Mouse (Mus musculus) midbrain, embryonic 13.5 days (tissue): ENCODE measurements around the gene Tubb3. TPM values are rescaled to one million over a fixed set of nuclear protein-coding genes. Genes with fewer than 3 reads are reported as not detected.
"Not testable (repeated sequence)": the region's sequence is repeated elsewhere in the genome, so short reads cannot be mapped to it uniquely, and the experiment has no call there.

ENCODE experiments used
- ATAC-seq: fragments of 200-750 bp; cut with Nextera tagmentation; 2 replicates; pipeline ENCODE4 v1.8.0; 2017; ENCODE audit warnings: mild to moderate bottlenecking, moderate TSS enrichment, moderate library complexity
- H3K27ac ChIP-seq: fragments of 300-500 bp; sonication (generic); 2 replicates; pipeline ENCODE4 v1.5.1; 2015; ENCODE audit warnings: inconsistent platforms, mild to moderate bottlenecking, moderate library complexity
- H3K27me3 ChIP-seq: fragments of 300-500 bp; sonication (generic); 2 replicates; pipeline ENCODE4 v1.6.1; 2015; ENCODE audit warnings: mild to moderate bottlenecking, inconsistent platforms
- H3K36me3 ChIP-seq: fragments of 300-500 bp; sonication (generic); 2 replicates; pipeline ENCODE4 v1.6.1; 2015; ENCODE audit warnings: mild to moderate bottlenecking, inconsistent platforms
- H3K4me1 ChIP-seq: fragments of 300-500 bp; sonication (generic); replicated peaks from 2 replicates; pipeline ENCODE4 v1.6.1; 2015; ENCODE audit warnings: inconsistent platforms
- H3K4me2 ChIP-seq: fragments of 300-500 bp; sonication (generic); replicated peaks from 2 replicates; pipeline ENCODE4 v1.6.1; 2015; ENCODE audit warnings: moderate library complexity, mild to moderate bottlenecking, inconsistent platforms
- H3K4me3 ChIP-seq: fragments of 300-500 bp; sonication (generic); replicated peaks from 2 replicates; pipeline ENCODE4 v1.5.1; 2015; ENCODE audit warnings: mild to moderate bottlenecking, inconsistent platforms
- H3K9ac ChIP-seq: fragments of 300-500 bp; sonication (generic); replicated peaks from 2 replicates; pipeline ENCODE4 v1.6.1; 2015; ENCODE audit warnings: mild to moderate bottlenecking, inconsistent platforms
- H3K9me3 ChIP-seq: fragments of 300-500 bp; sonication (generic); 2 replicates; pipeline ENCODE4 v1.6.1; 2016; ENCODE audit warnings: mild to moderate bottlenecking, inconsistent platforms
- WGBS: fragments of 180-500 bp; shearing (Covaris S2); methylation state at CpG from one replicate; pipeline ENCODE4 v1.1.7; 2015; 5-methylcytosine and 5-hydroxymethylcytosine counted together
- polyA plus RNA-seq: library from polyadenylated mRNA; unstranded; fragments of >200 nt; fragmentation: Nextera tagmentation; extraction: Ambion mirVana; gene quantifications from 2 replicates; pipeline ENCODE4 v1.2.1, GENCODE M21; 2015

The Tubb3 gene
- polyA plus RNA-seq, 1 experiment from 2014 or later = 1,993 TPM

DNA sequence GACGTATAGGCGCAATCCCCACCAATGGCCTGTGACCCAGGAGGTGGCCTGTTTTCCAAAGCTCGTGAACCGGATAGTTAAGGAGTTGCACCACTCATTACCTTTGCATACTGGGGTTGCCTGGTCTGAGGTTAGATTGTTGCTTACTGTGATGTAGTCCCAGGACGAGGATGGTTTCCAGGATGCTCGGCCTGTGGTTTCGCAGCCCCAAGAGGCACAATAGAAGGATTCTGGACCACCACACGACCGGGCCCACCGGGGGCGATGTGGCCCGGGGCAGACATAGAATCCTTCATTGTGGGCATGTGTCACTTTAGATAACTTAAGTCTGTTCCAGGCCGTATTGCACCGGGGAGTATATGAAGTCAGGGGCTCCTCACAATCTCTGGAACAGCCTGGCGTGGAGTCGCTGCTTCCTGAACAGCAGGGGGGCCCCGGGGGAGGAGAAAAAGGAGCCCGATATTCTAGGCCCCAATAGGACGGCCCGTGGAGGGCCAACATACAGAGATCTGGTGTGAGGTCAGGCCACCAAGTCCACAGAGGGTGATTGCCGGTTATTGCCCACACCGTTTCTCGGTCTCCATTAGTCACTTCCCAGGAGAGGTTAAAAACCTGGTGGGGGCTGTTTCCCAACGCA, 16.5 kb downstream of the Tubb3 start:
- no peak for ATAC-seq
- Histone ChIP-seq H3K27me3 (no peaks in the 10 kb centered on the region), H3K27ac (no peak overlapping the region), H3K9me3 (peaks cover 44% of the 10 kb centered on the region), H3K4me1 (peaks cover under 1% of the 10 kb centered on the region), H3K36me3 (peaks cover 9% of the 10 kb centered on the region), H3K9ac (no peak overlapping the region), H3K4me2 (no peak overlapping the region), H3K4me3 (no peak overlapping the region)
- 96% methylated on average over 24 of the region's 24 CpGs for WGBS

GRCm38 (mm10) chr8:123428343-123428893, 17.2 kb downstream of the Tubb3 start:
- Histone ChIP-seq H3K27me3 (no peaks in the 10 kb centered on the region), H3K36me3 (peaks cover 3% of the 10 kb centered on the region), H3K4me2 (no peak overlapping the region), H3K4me1 (no peaks in the 10 kb centered on the region), H3K4me3 (no peak overlapping the region), H3K9ac (no peak overlapping the region), H3K9me3 (peaks cover 48% of the 10 kb centered on the region), H3K27ac (no peak overlapping the region)
- 97% methylated on average over 28 of the region's 29 CpGs for WGBS
- no peak for ATAC-seq

GRCm38 (mm10) chr8:123428939-123429721, 17.9 kb downstream of the Tubb3 start:
- Histone ChIP-seq H3K4me2 (no peak overlapping the region), H3K36me3 (no peaks in the 10 kb centered on the region), H3K4me1 (no peaks in the 10 kb centered on the region), H3K4me3 (no peak overlapping the region), H3K9ac (no peak overlapping the region), H3K9me3 (peaks cover 51% of the 10 kb centered on the region), H3K27me3 (no peaks in the 10 kb centered on the region), H3K27ac (no peak overlapping the region)
- ATAC-seq = no peak
- WGBS = 94% methylated on average over 23 of the region's 23 CpGs

- peaks cover 55% of the 10 kb centered on the region for H3K9me3 ChIP-seq
- H3K36me3 ChIP-seq, H3K4me1 ChIP-seq, ATAC-seq, H3K4me2 ChIP-seq, H3K27ac ChIP-seq, H3K9ac ChIP-seq, H3K4me3 ChIP-seq, H3K27me3 ChIP-seq: not testable (repeated sequence)
- 99% methylated on average over 15 of the region's 15 CpGs for WGBS
Measured at GRCm38 (mm10) chr8:123429722-123430013, 18.4 kb downstream of the Tubb3 start.

- ATAC-seq, H3K27ac ChIP-seq, H3K36me3 ChIP-seq, H3K4me1 ChIP-seq, H3K9ac ChIP-seq, H3K4me2 ChIP-seq, H3K4me3 ChIP-seq, H3K27me3 ChIP-seq: not testable (repeated sequence)
- H3K9me3 ChIP-seq = peaks cover 57% of the 10 kb centered on the region
- WGBS = 88% methylated on average over 8 of the region's 8 CpGs
Measured at GRCm38 (mm10) chr8:123430936-123431335, 19.7 kb downstream of the Tubb3 start.

- H3K36me3 ChIP-seq = no peaks in the 10 kb centered on the region
- ATAC-seq = no peak
- no peak overlapping the region for H3K4me3 ChIP-seq
- 95% methylated on average over 25 of the region's 25 CpGs for WGBS
- H3K4me1 ChIP-seq = no peaks in the 10 kb centered on the region
- no peak overlapping the region for H3K9ac ChIP-seq
- peaks cover 52% of the 10 kb centered on the region for H3K9me3 ChIP-seq
- no peak overlapping the region for H3K27ac ChIP-seq
- H3K27me3 ChIP-seq = no peaks in the 10 kb centered on the region
- H3K4me2 ChIP-seq = no peak overlapping the region
Measured at GRCm38 (mm10) chr8:123431616-123432365, 20.6 kb downstream of the Tubb3 start.

DNA sequence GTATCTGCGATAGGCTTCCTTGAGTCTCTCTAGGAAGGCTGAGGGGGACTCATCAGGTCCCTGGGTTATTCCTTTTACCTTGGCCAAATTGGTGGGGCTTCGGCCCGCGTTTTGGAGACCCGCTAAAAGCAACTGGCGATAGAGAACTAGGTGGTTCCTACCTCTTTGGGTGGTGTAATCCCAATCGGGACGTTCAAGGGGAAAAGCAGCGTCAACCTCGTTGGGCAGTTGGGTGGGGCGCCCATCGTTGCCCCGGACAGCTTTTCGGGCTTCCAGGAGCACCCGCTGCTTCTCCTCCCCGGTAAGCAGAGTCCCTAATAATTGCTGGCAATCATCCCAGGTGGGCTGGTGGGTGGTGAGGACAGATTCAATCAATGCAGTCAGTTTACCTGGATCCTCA, 21.2 kb downstream of the Tubb3 start:
- Histone ChIP-seq H3K36me3 (no peaks in the 10 kb centered on the region), H3K4me1 (no peaks in the 10 kb centered on the region), H3K9me3 (peaks cover 47% of the 10 kb centered on the region), H3K4me3 (no peak overlapping the region), H3K27ac (no peak overlapping the region), H3K27me3 (no peaks in the 10 kb centered on the region), H3K9ac (no peak overlapping the region), H3K4me2 (no peak overlapping the region)
- 95% methylated on average over 16 of the region's 16 CpGs for WGBS
- ATAC-seq = no peak

- H3K27me3 ChIP-seq, H3K27ac ChIP-seq, H3K4me1 ChIP-seq, H3K36me3 ChIP-seq, H3K4me3 ChIP-seq, ATAC-seq, H3K4me2 ChIP-seq, H3K9ac ChIP-seq: not testable (repeated sequence)
- peaks cover 36% of the 10 kb centered on the region for H3K9me3 ChIP-seq
- 97% methylated on average over 47 of the region's 47 CpGs for WGBS
Measured at GRCm38 (mm10) chr8:123433241-123433974, 22.2 kb downstream of the Tubb3 start.

- Histone ChIP-seq H3K27me3 (no peaks in the 10 kb centered on the region), H3K27ac (no peak overlapping the region), H3K36me3 (no peaks in the 10 kb centered on the region), H3K9me3 (no peaks in the 10 kb centered on the region), H3K4me1 (peaks cover 10% of the 10 kb centered on the region), H3K4me2 (no peak overlapping the region), H3K9ac (no peak overlapping the region), H3K4me3 (no peak overlapping the region)
- 96% methylated on average over 2 of the region's 2 CpGs for WGBS
- ATAC-seq = no peak
Measured at GRCm38 (mm10) chr8:123441788-123442187, 30.6 kb downstream of the Tubb3 start.

GRCm38 (mm10) chr8:123442351-123442750, 31.1 kb downstream of the Tubb3 start:
- peak overlapping the region; percentile 81 for H3K9ac ChIP-seq
- H3K27ac ChIP-seq = no peak overlapping the region
- peak overlapping the region; percentile 65 for H3K4me2 ChIP-seq
- WGBS = 78% methylated on average over 5 of the region's 5 CpGs
- no peaks in the 10 kb centered on the region for H3K9me3 ChIP-seq
- H3K27me3 ChIP-seq = no peaks in the 10 kb centered on the region
- peak overlapping the region; percentile 64 for H3K4me3 ChIP-seq
- H3K4me1 ChIP-seq = peaks cover 10% of the 10 kb centered on the region
- H3K36me3 ChIP-seq = no peaks in the 10 kb centered on the region
- ATAC-seq = peak; percentile 53

- H3K4me1 ChIP-seq = peaks cover 10% of the 10 kb centered on the region
- H3K4me3 ChIP-seq = peak overlapping the region; percentile 64
- no peaks in the 10 kb centered on the region for H3K9me3 ChIP-seq
- H3K4me2 ChIP-seq = peak overlapping the region; percentile 65
- H3K9ac ChIP-seq = peak overlapping the region; percentile 81
- WGBS = 1% methylated on average over 41 of the region's 41 CpGs
- 0 out of 2 replicates have a peak, but pooled peaks cover 4% of the 10 kb centered on the region for H3K36me3 ChIP-seq
- ATAC-seq = peak; percentile 94
- peak overlapping the region; percentile 84 for H3K27ac ChIP-seq
- H3K27me3 ChIP-seq = no peaks in the 10 kb centered on the region
Measured at GRCm38 (mm10) chr8:123442871-123443575, 31.8 kb downstream of the Tubb3 start.
